Mouse (Mus musculus) adrenal gland, adult 18-20 months (tissue): ENCODE data around the gene Homez. TPM values are rescaled to one million over a fixed set of nuclear protein-coding genes. Genes with fewer than 3 reads are reported as not detected.

ENCODE experiments used
- total RNA-seq, 2 experiments: library from RNA; stranded (reverse); gene quantifications; 1 replicate in 1 of 2; 2 replicates in 1 of 2; pipeline ENCODE4 v1.2.3; 2021

Homez gene
- total RNA-seq, 2 experiments from 2014 or later, result 12.8 to 15.6 TPM

Other genes starting within 250 kb of the Homez start
- not detected for gene Psmb11, start 249.5 kb downstream of the Homez start, total RNA-seq
- not detected for gene Gm17606, start 230.0 kb downstream of the Homez start, total RNA-seq
- 1 to 10 TPM in 1 of 2 experiments, under 1 TPM in 1; 0.70 to 1.2 TPM for gene Cdh24, start 229.6 kb downstream of the Homez start, total RNA-seq
- 10 to 100 TPM; 43.5 to 43.7 TPM for gene 1700123O20Rik, start 184.7 kb downstream of the Homez start, total RNA-seq
- 100 to 1,000 TPM; 162 to 171 TPM for gene Acin1, start 184.0 kb downstream of the Homez start, total RNA-seq
- gene Gm29776, start 172.1 kb downstream of the Homez start, total RNA-seq, result not detected
- gene Cebpe, start 158.8 kb downstream of the Homez start, total RNA-seq, result under 1 TPM in 1 of 2 experiments, not detected in 1; 0.23 TPM
- gene Slc7a8, start 89.0 kb downstream of the Homez start, total RNA-seq, result 10 to 100 TPM; 24.6 to 55.6 TPM
- under 1 TPM in 1 of 2 experiments, not detected in 1; 0.51 TPM for gene Rnf212b, start 56.8 kb downstream of the Homez start, total RNA-seq
- 10 to 100 TPM; 14.2 to 17.2 TPM for gene Ppp1r3e, start 6.6 kb upstream of the Homez start, total RNA-seq
- 10 to 100 TPM; 53.1 to 59.3 TPM for gene Bcl2l2, start 12.4 kb upstream of the Homez start, total RNA-seq
- 1 to 10 TPM; 1.2 to 3.9 TPM for gene Gm20521, start 12.5 kb upstream of the Homez start, total RNA-seq
- gene Pabpn1, start 21.5 kb upstream of the Homez start, total RNA-seq, result 100 to 1,000 TPM; 137 to 177 TPM
- 10 to 100 TPM; 36.7 to 43.9 TPM for gene Slc22a17, start 42.2 kb upstream of the Homez start, total RNA-seq
- gene Efs, start 55.2 kb upstream of the Homez start, total RNA-seq, result 1 to 10 TPM; 2.4 to 4.9 TPM
- not detected for gene Il25, start 61.7 kb upstream of the Homez start, total RNA-seq
- gene Cmtm5, start 65.3 kb upstream of the Homez start, total RNA-seq, result under 1 TPM in 1 of 2 experiments, not detected in 1; 0.96 TPM
- under 1 TPM in 1 of 2 experiments, not detected in 1; 0.42 TPM for gene Myh6, start 96.0 kb upstream of the Homez start, total RNA-seq
- gene Gm17428, start 106.0 kb upstream of the Homez start, total RNA-seq, result not detected
- under 1 TPM in 1 of 2 experiments, not detected in 1; 0.42 TPM for gene Myh7, start 123.7 kb upstream of the Homez start, total RNA-seq
- gene Ngdn, start 144.5 kb upstream of the Homez start, total RNA-seq, result 10 to 100 TPM; 38.2 to 43.2 TPM
- 1 to 10 TPM; 6.1 to 7.4 TPM for gene Zfhx2, start 221.4 kb upstream of the Homez start, total RNA-seq
- gene Thtpa, start 223.8 kb upstream of the Homez start, total RNA-seq, result 10 to 100 TPM; 10.9 to 12.0 TPM
- gene Ap1g2, start 235.6 kb upstream of the Homez start, total RNA-seq, result 10 to 100 TPM; 25.8 to 29.4 TPM
- gene Jph4, start 246.0 kb upstream of the Homez start, total RNA-seq, result 1 to 10 TPM; 3.0 TPM